Mouse (Mus musculus) forebrain, embryonic 10.5 days (tissue): Measurements from ENCODE around the gene Hacl1. TPM values are rescaled to one million over a fixed set of nuclear protein-coding genes. Genes with fewer than 3 reads are reported as not detected.

Experiments used
- DNase-seq: peaks from one replicate; pipeline ENCODE4 v3.0.0-alpha.2; 2017; ENCODE audit warnings: low spot score; ENCODE audit errors: extremely low spot score
- H3K27ac ChIP-seq: fragments of 300-500 bp; sonication (generic); 2 replicates; pipeline ENCODE4 v1.5.1; 2016; ENCODE audit warnings: mild to moderate bottlenecking
- H3K27me3 ChIP-seq: fragments of 300-500 bp; sonication (generic); 2 replicates; pipeline ENCODE4 v1.6.1; 2016; ENCODE audit warnings: mild to moderate bottlenecking; ENCODE audit not compliant: poor library complexity, severe bottlenecking
- H3K36me3 ChIP-seq: fragments of 300-500 bp; sonication (generic); replicated peaks from 2 replicates; pipeline ENCODE4 v1.6.1; 2016; ENCODE audit warnings: mild to moderate bottlenecking, moderate library complexity
- H3K4me1 ChIP-seq: fragments of 300-500 bp; sonication (generic); 2 replicates; pipeline ENCODE4 v1.6.1; 2016
- H3K4me3 ChIP-seq: fragments of 300-500 bp; sonication (generic); 2 replicates; pipeline ENCODE4 v1.5.1; 2016; ENCODE audit warnings: mild to moderate bottlenecking, moderate library complexity
- H3K9me3 ChIP-seq: fragments of 300-500 bp; sonication (generic); 2 replicates; pipeline ENCODE4 v1.6.1; 2016; ENCODE audit warnings: mild to moderate bottlenecking, moderate library complexity
- WGBS: fragments of 180-500 bp; shearing (Covaris S2); methylation state at CpG from one replicate; pipeline ENCODE4 v1.1.7; 2016; 5-methylcytosine and 5-hydroxymethylcytosine counted together
- polyA plus RNA-seq: library from polyadenylated mRNA; unstranded; fragments of >200 nt; fragmentation: Nextera tagmentation; extraction: Ambion mirVana; gene quantifications from 2 replicates; pipeline ENCODE4 v1.2.1, GENCODE M21; 2016

Hacl1 gene
- polyA plus RNA-seq, 1 experiment from 2014 or later = 7.1 TPM

GRCm38 (mm10) chr14:31557273-31557672 lies 83.8 kb downstream of the Hacl1 start:
- H3K9me3 ChIP-seq = no peaks in the 10 kb centered on the region
- H3K36me3 ChIP-seq = no peaks in the 10 kb centered on the region
- 88% methylated on average over 8 of the region's 8 CpGs for WGBS
- no peak overlapping the region for H3K27ac ChIP-seq
- DNase-seq = no peak
- 0 out of 2 replicates have a peak, but pooled peaks cover 4% of the 10 kb centered on the region for H3K4me1 ChIP-seq
- H3K4me3 ChIP-seq = no peak overlapping the region
- no peaks in the 10 kb centered on the region for H3K27me3 ChIP-seq

- 84% methylated on average over 9 of the region's 9 CpGs for WGBS
- H3K4me3 ChIP-seq = no peak overlapping the region
- no peaks in the 10 kb centered on the region for H3K27me3 ChIP-seq
- DNase-seq = no peak
- H3K9me3 ChIP-seq = no peaks in the 10 kb centered on the region
- 0 out of 2 replicates have a peak, but pooled peaks cover 4% of the 10 kb centered on the region for H3K4me1 ChIP-seq
- no peak overlapping the region for H3K27ac ChIP-seq
- no peaks in the 10 kb centered on the region for H3K36me3 ChIP-seq
Observed at GRCm38 (mm10) chr14:31556526-31557260, 84.4 kb downstream of the Hacl1 start.

DNA sequence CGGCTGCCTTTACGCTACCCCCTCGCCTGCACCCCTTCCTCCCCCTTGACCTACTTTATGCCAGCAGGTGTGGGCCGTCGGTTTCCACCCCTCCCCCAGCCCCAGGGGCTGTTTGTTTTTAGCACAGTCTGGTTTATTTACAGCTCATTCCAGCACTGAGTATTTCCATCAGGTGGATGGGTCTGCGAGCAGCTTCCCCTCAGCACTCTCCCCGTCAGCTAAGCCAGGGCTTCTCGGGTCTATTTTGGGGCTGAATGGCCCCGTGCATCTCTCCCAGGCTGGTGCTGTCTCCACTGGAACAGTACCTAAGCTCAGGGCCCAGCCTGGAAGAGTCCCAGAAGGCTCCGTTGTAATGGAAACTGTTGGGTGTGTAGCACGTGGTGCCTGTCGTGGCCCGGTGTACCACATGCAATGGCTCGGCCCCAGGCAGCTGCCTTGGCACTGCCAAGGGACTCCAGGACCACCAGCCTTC lies 85.1 kb downstream of the Hacl1 start:
- no peak for DNase-seq
- H3K9me3 ChIP-seq = no peaks in the 10 kb centered on the region

GRCm38 (mm10) chr14:31555021-31555420 lies 86.1 kb downstream of the Hacl1 start:
- no peaks in the 10 kb centered on the region for H3K27me3 ChIP-seq

More for the DNA sequence above, 85.1 kb downstream of the Hacl1 start:
- H3K27me3 ChIP-seq = no peaks in the 10 kb centered on the region
- no peaks in the 10 kb centered on the region for H3K36me3 ChIP-seq
- H3K4me1 ChIP-seq = 0 out of 2 replicates have a peak, but pooled peaks cover 4% of the 10 kb centered on the region
- WGBS = 81% methylated on average over 14 of the region's 14 CpGs
- H3K27ac ChIP-seq = no peak overlapping the region
- H3K4me3 ChIP-seq = no peak overlapping the region

More at GRCm38 (mm10) chr14:31555021-31555420, 86.1 kb downstream of the Hacl1 start:
- Histone ChIP-seq H3K9me3 (no peaks in the 10 kb centered on the region), H3K4me3 (no peak overlapping the region), H3K36me3 (no peaks in the 10 kb centered on the region), H3K4me1 (0 out of 2 replicates have a peak, but pooled peaks cover 4% of the 10 kb centered on the region), H3K27ac (no peak overlapping the region)
- no peak for DNase-seq
- WGBS = 90% methylated on average over 7 of the region's 7 CpGs

Other genes with a start within 250 kb of the Hacl1 start
- gene Sh3bp5, start 205.2 kb downstream of the Hacl1 start, polyA plus RNA-seq = 17.6 and 18.3 TPM in 2 replicates
- gene Eaf1, start 146.9 kb downstream of the Hacl1 start, polyA plus RNA-seq = 28.4 and 29.1 TPM in 2 replicates
- 79.1 and 79.9 TPM in 2 replicates for gene Mettl6, start 146.2 kb downstream of the Hacl1 start, polyA plus RNA-seq
- gene Colq, start 49.9 kb downstream of the Hacl1 start, polyA plus RNA-seq = 0.16 and 0.22 TPM in 2 replicates
- 0.10 and 1.5 TPM in 2 replicates for gene Gm49387, start 408 bp downstream of the Hacl1 start, polyA plus RNA-seq
- gene Btd, start 258 bp downstream of the Hacl1 start, polyA plus RNA-seq = 11.8 and 13.0 TPM in 2 replicates
- 13.3 and 14.1 TPM in 2 replicates for gene Ankrd28, start 189.4 kb upstream of the Hacl1 start, polyA plus RNA-seq